Mouse (Mus musculus) megakaryocyte, embryonic 14.5 days (primary cell): ENCODE data around the gene Ap4b1.

Experiments
- FLI1 ChIP-seq: IDR thresholded peaks from 2 replicates; pipeline ENCODE4 v1.6.1; 2012; ENCODE audit warnings: low read length, inconsistent platforms, mixed read lengths
- GATA1 ChIP-seq: IDR thresholded peaks from 3 replicates; pipeline ENCODE4 v1.6.1; 2012; ENCODE audit warnings: mixed read lengths, low read length, inconsistent platforms, borderline replicate concordance

GRCm38 (mm10) chr3:103779183-103779582, 30.1 kb upstream of the Ap4b1 start:
- no peak for TF ChIP-seq GATA1
- TF ChIP-seq FLI1: no peak
